ENCODE assay signal across 9 mouse cellular contexts in genomic region chrX:7713764-7714134, GRCm38 (mm10). TPM values are rescaled to one million over a fixed set of nuclear protein-coding genes. Genes with fewer than 3 reads are reported as not detected.
DNase-seq lines count a peak whose midpoint lies in the region; ATAC-seq and TF ChIP-seq lines count a peak whose summit lies in the region.
"Not testable (repeated sequence)": the region's sequence is repeated elsewhere in the genome, so short reads cannot be mapped to it uniquely, and the experiment has no call there.
"Had no signal": no experiment of that assay in that cellular context is flagged by ENCODE, and none has a peak within 500 bp of the region (broad histone marks: within the 10 kb centered on the region; RNA-seq: fewer than 3 reads in every experiment).

No protein-coding gene starts in this region.

- intact Hi-C loops in heart, adult 2 months (cut with DNase I), result loop anchor here (2.0 kb wide), 1 partner anchor 15 kb away; no protein-coding TSS in a partner anchor
- intact Hi-C loops in left cerebral cortex, adult 2 months (cut with DNase I), result not testable (repeated sequence)

- H3K79me2 ChIP-seq in heart, adult 2 months (replicated peaks; ENCODE audit: control insufficient read depth, insufficient read depth, low read length), result not testable (repeated sequence)

- not testable (repeated sequence) for H3K27ac ChIP-seq in embryonic fibroblast, embryonic 13.5 days (ENCODE audit: insufficient read depth, low read length); hindbrain, embryonic 14.5 days; liver, postnatal 0 days (ENCODE audit: low read depth); stomach, embryonic 16.5 days (ENCODE audit: low read length)
- H3K27ac ChIP-seq in heart, adult 2 months, result peak overlapping the region; percentile 38; the same call in 1 of the 2 replicates
- peak overlapping the region; percentile 53; the same call in 1 of the 2 replicates for H3K27ac ChIP-seq in left cerebral cortex, adult 2 months
- peak overlapping the region; percentile 55; the same call in 1 of the 2 replicates for H3K27ac ChIP-seq in midbrain, embryonic 15.5 days

- not testable (repeated sequence) for TF ChIP-seq CTCF in embryonic fibroblast, embryonic 13.5 days (IDR thresholded peaks at IDR 0.05; ENCODE audit: borderline replicate concordance, insufficient read depth, low read length); heart, adult 2 months (IDR thresholded peaks at IDR 0.05); left cerebral cortex, adult 2 months (IDR thresholded peaks at IDR 0.05); liver, postnatal 0 days (IDR thresholded peaks at IDR 0.05; ENCODE audit: low read depth)

- ATAC-seq in hindbrain, embryonic 14.5 days (ENCODE audit: low FRiP score); midbrain, embryonic 15.5 days (replicated peaks): not testable (repeated sequence)
- ATAC-seq in liver, postnatal 0 days, result peak; percentile 6
- ATAC-seq in stomach, embryonic 16.5 days (ENCODE audit: insufficient read depth, low FRiP score), result peak; percentile 18; the same call in 1 of the 2 replicates

- H3K4me1 ChIP-seq in embryonic fibroblast, embryonic 13.5 days (ENCODE audit: control insufficient read depth, insufficient read depth, low read length); heart, adult 2 months (ENCODE audit: control insufficient read depth, insufficient read depth, low read length); hindbrain, embryonic 14.5 days (replicated peaks; ENCODE audit: control insufficient read depth, insufficient read depth, low read length); liver, postnatal 0 days (ENCODE audit: insufficient read depth); midbrain, embryonic 15.5 days; stomach, embryonic 16.5 days (ENCODE audit: control insufficient read depth, insufficient read depth, low read length): not testable (repeated sequence)

- TF ChIP-seq EP300 in heart, adult 2 months (IDR thresholded peaks at IDR 0.05; ENCODE audit: insufficient read depth, low read depth, low read length); liver, postnatal 0 days (IDR thresholded peaks at IDR 0.05; ENCODE audit: low read depth): not testable (repeated sequence)

- H3K27me3 ChIP-seq in heart, adult 2 months (ENCODE audit: control insufficient read depth, insufficient read depth, low read length); hindbrain, embryonic 14.5 days (ENCODE audit: control insufficient read depth, insufficient read depth, low read length); liver, postnatal 0 days (ENCODE audit: insufficient read depth, low read length); midbrain, embryonic 15.5 days (replicated peaks); stomach, embryonic 16.5 days (ENCODE audit: control insufficient read depth, insufficient read depth, low read length): not testable (repeated sequence)

- H3K9ac ChIP-seq in heart, adult 2 months (ENCODE audit: low read depth, low read length), result peak overlapping the region; percentile 59; the same call in 1 of the 2 replicates
- H3K9ac ChIP-seq in hindbrain, embryonic 14.5 days, result peak overlapping the region; percentile 41
- H3K9ac ChIP-seq in liver, postnatal 0 days (replicated peaks), result peak overlapping the region; percentile 44; the same call in 1 of the 2 replicates
- peak overlapping the region; percentile 31; the same call in 1 of the 2 replicates for H3K9ac ChIP-seq in midbrain, embryonic 15.5 days
- peak overlapping the region; percentile 55 for H3K9ac ChIP-seq in stomach, embryonic 16.5 days (ENCODE audit: low read length)

- peak; percentile 6 for DNase-seq in NIH3T3 (ENCODE audit: low read depth)
- not testable (repeated sequence) for DNase-seq in heart, adult 2 months; hindbrain, embryonic 14.5 days (ENCODE audit: low spot score); left cerebral cortex, adult 2 months (ENCODE audit: extremely low spot score in 1 of 2, low spot score in 2 of 2); liver, postnatal 0 days

- not testable (repeated sequence) for TF ChIP-seq POLR2A in embryonic fibroblast, embryonic 13.5 days (IDR thresholded peaks at IDR 0.05; ENCODE audit: low read depth, low read length); heart, adult 2 months (IDR thresholded peaks at IDR 0.05; ENCODE audit: insufficient read depth, low read depth, low read length)

- not testable (repeated sequence) for H3K36me3 ChIP-seq in heart, adult 2 months (ENCODE audit: control insufficient read depth, insufficient read depth, low read length); hindbrain, embryonic 14.5 days (replicated peaks; ENCODE audit: control insufficient read depth, insufficient read depth); liver, postnatal 0 days (replicated peaks; ENCODE audit: insufficient read depth, low read length); midbrain, embryonic 15.5 days (replicated peaks); stomach, embryonic 16.5 days (ENCODE audit: control insufficient read depth, insufficient read depth, low read length)

- peak overlapping the region; percentile 52 for H3K4me2 ChIP-seq in hindbrain, embryonic 14.5 days (replicated peaks)
- H3K4me2 ChIP-seq in liver, postnatal 0 days (ENCODE audit: low read depth, low read length), result peak overlapping the region; percentile 62
- peak overlapping the region; percentile 49 for H3K4me2 ChIP-seq in midbrain, embryonic 15.5 days
- peak overlapping the region; percentile 55 for H3K4me2 ChIP-seq in stomach, embryonic 16.5 days (ENCODE audit: low read depth, low read length)

- not testable (repeated sequence) for H3K9me3 ChIP-seq in hindbrain, embryonic 14.5 days (ENCODE audit: control insufficient read depth, low read length); liver, postnatal 0 days (ENCODE audit: low read length); midbrain, embryonic 15.5 days; stomach, embryonic 16.5 days (replicated peaks; ENCODE audit: control insufficient read depth, low read length)

- WGBS in heart, adult 2 months, result 20% methylated on average over 6 of the region's 12 CpGs
- WGBS in hindbrain, embryonic 14.5 days, result 36% methylated on average over 5 of the region's 12 CpGs
- 25% methylated on average over 4 of the region's 12 CpGs for WGBS in liver, postnatal 0 days (ENCODE audit: insufficient replicate concordance)
- WGBS in midbrain, embryonic 15.5 days, result 43% methylated on average over 6 of the region's 12 CpGs
- 33% methylated on average over 5 of the region's 12 CpGs for WGBS in stomach, embryonic 16.5 days

- peak overlapping the region; percentile 56 for H3K4me3 ChIP-seq in embryonic fibroblast, embryonic 13.5 days (ENCODE audit: insufficient read depth, low read length)
- H3K4me3 ChIP-seq in heart, adult 2 months, result peak overlapping the region; percentile 41
- H3K4me3 ChIP-seq in hindbrain, embryonic 14.5 days (replicated peaks; ENCODE audit: low read length), result peak overlapping the region; percentile 32
- peak overlapping the region; percentile 40 for H3K4me3 ChIP-seq in left cerebral cortex, adult 2 months
- H3K4me3 ChIP-seq in liver, postnatal 0 days (ENCODE audit: low read depth, low read length), result peak overlapping the region; percentile 46
- peak overlapping the region; percentile 33 for H3K4me3 ChIP-seq in midbrain, embryonic 15.5 days
- peak overlapping the region; percentile 41 for H3K4me3 ChIP-seq in stomach, embryonic 16.5 days (replicated peaks; ENCODE audit: low read length)

RNA-seq across cellular contexts. Expression of gene Wdr45, which starts 0.4 kb away (rescaled TPM):
- polyA plus RNA-seq in embryonic fibroblast, embryonic 13.5 days (2011; ENCODE audit: insufficient read length, low read depth, missing spikeins), result 29.0 and 32.3 TPM in 2 replicates
- 10 to 100 TPM; 41.3 to 42.5 TPM for total RNA-seq in heart, adult 2 months (2021)
- 48.3 and 57.9 TPM in 2 replicates for polyA plus RNA-seq in heart, adult 2 months (2012; rRNA removed)
- 20.6 and 21.9 TPM in 2 replicates for polyA plus RNA-seq in hindbrain, embryonic 14.5 days (2014; fragmentation: Nextera tagmentation; extraction: Ambion mirVana)
- total RNA-seq in left cerebral cortex, adult 2 months (2021), result 10 to 100 TPM; 61.0 to 68.9 TPM
- polyA plus RNA-seq in liver, postnatal 0 days (2015; fragmentation: Nextera tagmentation; extraction: Ambion mirVana), result 17.4 and 18.5 TPM in 2 replicates
- 35.0 and 35.2 TPM in 2 replicates for polyA plus RNA-seq in midbrain, embryonic 15.5 days (2015; fragmentation: Nextera tagmentation; extraction: Ambion mirVana)
- 36.5 and 36.7 TPM in 2 replicates for polyA plus RNA-seq in stomach, embryonic 16.5 days (2015; fragmentation: Nextera tagmentation; extraction: Ambion mirVana)

RNA-seq across cellular contexts. Expression of gene Gm45208, which starts 8.3 kb away (rescaled TPM):
- not detected in 2 replicates for polyA plus RNA-seq in embryonic fibroblast, embryonic 13.5 days (2011; ENCODE audit: insufficient read length, low read depth, missing spikeins)
- under 1 TPM in 1 of 2 experiments, not detected in 1; 0.94 TPM for total RNA-seq in heart, adult 2 months (2021)
- 0.21 TPM in 1 of 2 replicates, not detected in the other for polyA plus RNA-seq in heart, adult 2 months (2012; rRNA removed)
- 0.53 TPM in 1 of 2 replicates, not detected in the other for polyA plus RNA-seq in hindbrain, embryonic 14.5 days (2014; fragmentation: Nextera tagmentation; extraction: Ambion mirVana)
- total RNA-seq in left cerebral cortex, adult 2 months (2021), result not detected
- not detected in 2 replicates for polyA plus RNA-seq in liver, postnatal 0 days (2015; fragmentation: Nextera tagmentation; extraction: Ambion mirVana)
- polyA plus RNA-seq in midbrain, embryonic 15.5 days (2015; fragmentation: Nextera tagmentation; extraction: Ambion mirVana), result 0.85 and 1.3 TPM in 2 replicates
- not detected in 2 replicates for polyA plus RNA-seq in stomach, embryonic 16.5 days (2015; fragmentation: Nextera tagmentation; extraction: Ambion mirVana)
- total RNA-seq: heart, postnatal 10 days had no signal

RNA-seq across cellular contexts. Expression of gene Praf2, which starts 14.5 kb away (rescaled TPM):
- polyA plus RNA-seq in embryonic fibroblast, embryonic 13.5 days (2011; ENCODE audit: insufficient read length, low read depth, missing spikeins), result 112 and 126 TPM in 2 replicates
- total RNA-seq in heart, adult 2 months (2021), result 1 to 10 TPM; 6.1 to 6.7 TPM
- 15.8 and 19.5 TPM in 2 replicates for polyA plus RNA-seq in heart, adult 2 months (2012; rRNA removed)
- 129 and 139 TPM in 2 replicates for polyA plus RNA-seq in hindbrain, embryonic 14.5 days (2014; fragmentation: Nextera tagmentation; extraction: Ambion mirVana)
- 10 to 100 TPM; 88.9 to 92.7 TPM for total RNA-seq in left cerebral cortex, adult 2 months (2021)
- polyA plus RNA-seq in liver, postnatal 0 days (2015; fragmentation: Nextera tagmentation; extraction: Ambion mirVana), result 1.9 and 2.1 TPM in 2 replicates
- 132 and 133 TPM in 2 replicates for polyA plus RNA-seq in midbrain, embryonic 15.5 days (2015; fragmentation: Nextera tagmentation; extraction: Ambion mirVana)
- 59.4 and 63.1 TPM in 2 replicates for polyA plus RNA-seq in stomach, embryonic 16.5 days (2015; fragmentation: Nextera tagmentation; extraction: Ambion mirVana)

RNA-seq across cellular contexts. Expression of gene Gpkow, which starts 16.8 kb away (rescaled TPM):
- polyA plus RNA-seq in embryonic fibroblast, embryonic 13.5 days (2011; ENCODE audit: insufficient read length, low read depth, missing spikeins), result 26.0 and 29.8 TPM in 2 replicates
- total RNA-seq in heart, adult 2 months (2021), result 10 to 100 TPM; 18.0 to 19.3 TPM
- 7.1 and 11.4 TPM in 2 replicates for polyA plus RNA-seq in heart, adult 2 months (2012; rRNA removed)
- 46.1 and 52.1 TPM in 2 replicates for polyA plus RNA-seq in hindbrain, embryonic 14.5 days (2014; fragmentation: Nextera tagmentation; extraction: Ambion mirVana)
- 10 to 100 TPM; 32.9 to 34.5 TPM for total RNA-seq in left cerebral cortex, adult 2 months (2021)
- polyA plus RNA-seq in liver, postnatal 0 days (2015; fragmentation: Nextera tagmentation; extraction: Ambion mirVana), result 8.0 and 9.3 TPM in 2 replicates
- 44.9 and 45.8 TPM in 2 replicates for polyA plus RNA-seq in midbrain, embryonic 15.5 days (2015; fragmentation: Nextera tagmentation; extraction: Ambion mirVana)
- 37.9 and 38.4 TPM in 2 replicates for polyA plus RNA-seq in stomach, embryonic 16.5 days (2015; fragmentation: Nextera tagmentation; extraction: Ambion mirVana)

RNA-seq across cellular contexts. Expression of gene Magix, which starts 32.7 kb away (rescaled TPM):
- polyA plus RNA-seq in embryonic fibroblast, embryonic 13.5 days (2011; ENCODE audit: insufficient read length, low read depth, missing spikeins), result not detected in 2 replicates
- 10 to 100 TPM; 23.1 to 32.5 TPM for total RNA-seq in heart, adult 2 months (2021)
- 37.5 and 44.5 TPM in 2 replicates for polyA plus RNA-seq in heart, adult 2 months (2012; rRNA removed)
- polyA plus RNA-seq in hindbrain, embryonic 14.5 days (2014; fragmentation: Nextera tagmentation; extraction: Ambion mirVana), result not detected in 2 replicates
- under 1 TPM; 0.16 to 0.43 TPM for total RNA-seq in left cerebral cortex, adult 2 months (2021)
- 2.4 TPM in 2 replicates for polyA plus RNA-seq in liver, postnatal 0 days (2015; fragmentation: Nextera tagmentation; extraction: Ambion mirVana)
- 0.09 TPM in 1 of 2 replicates, not detected in the other for polyA plus RNA-seq in midbrain, embryonic 15.5 days (2015; fragmentation: Nextera tagmentation; extraction: Ambion mirVana)
- polyA plus RNA-seq in stomach, embryonic 16.5 days (2015; fragmentation: Nextera tagmentation; extraction: Ambion mirVana), result 0.80 and 0.87 TPM in 2 replicates
